Mouse (Mus musculus): Measurements from ENCODE around the gene Tacc2.

Gene Tacc2

DNA sequence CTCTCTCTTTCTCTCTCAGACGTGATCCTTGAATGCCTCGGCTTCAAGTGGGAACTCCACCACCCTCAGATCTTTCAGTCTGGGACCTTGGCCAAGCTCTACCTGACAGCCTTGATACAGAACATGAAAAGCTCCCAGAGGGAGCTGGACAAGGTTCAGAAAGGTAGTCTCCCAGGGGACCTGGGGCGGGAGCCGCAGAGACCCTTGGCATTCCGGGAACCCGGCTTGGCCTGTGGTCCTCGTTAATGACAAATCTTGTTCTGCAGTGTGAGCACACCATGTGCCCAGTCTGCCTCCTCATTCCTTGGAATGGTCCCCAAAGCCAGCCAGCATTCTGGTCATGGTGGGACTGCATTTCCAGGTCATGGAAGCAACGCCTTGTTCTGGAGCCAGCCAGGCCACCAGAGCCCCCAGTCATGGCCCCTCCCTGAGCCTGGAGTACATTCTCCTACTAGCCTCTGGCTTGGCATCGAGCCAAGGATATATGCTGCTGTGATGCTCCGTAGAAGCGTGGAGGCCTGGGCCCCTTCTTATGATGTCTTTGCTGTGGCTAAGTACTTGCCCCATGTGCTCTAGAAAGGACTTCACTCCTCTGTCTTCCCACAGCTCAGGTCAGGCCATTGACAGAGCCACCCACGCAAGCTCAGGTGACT, 208.8 kb downstream of the Tacc2 start:
- peak; percentile 48 to 69 for DNase-seq

DNA sequence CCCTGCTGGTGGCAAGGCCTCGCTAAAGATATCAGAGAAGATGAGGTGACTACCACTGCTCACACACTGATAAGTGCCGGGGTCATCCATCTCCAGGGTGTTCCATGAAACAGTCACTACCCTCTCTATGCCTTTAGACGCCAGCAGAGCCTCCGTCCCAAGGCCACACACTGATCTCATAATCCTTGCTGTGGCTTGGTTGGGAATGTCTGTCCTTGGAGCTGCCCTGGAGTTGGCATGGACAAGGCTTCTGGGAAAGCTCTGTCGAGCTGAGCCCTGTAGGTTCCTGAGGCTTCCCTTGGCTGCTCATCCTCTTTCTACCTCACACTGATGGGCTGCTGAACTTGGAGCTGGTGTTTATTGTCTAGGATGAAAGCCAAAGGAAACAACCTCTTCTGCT, 209.5 kb downstream of the Tacc2 start:
- no peak for DNase-seq

DNA sequence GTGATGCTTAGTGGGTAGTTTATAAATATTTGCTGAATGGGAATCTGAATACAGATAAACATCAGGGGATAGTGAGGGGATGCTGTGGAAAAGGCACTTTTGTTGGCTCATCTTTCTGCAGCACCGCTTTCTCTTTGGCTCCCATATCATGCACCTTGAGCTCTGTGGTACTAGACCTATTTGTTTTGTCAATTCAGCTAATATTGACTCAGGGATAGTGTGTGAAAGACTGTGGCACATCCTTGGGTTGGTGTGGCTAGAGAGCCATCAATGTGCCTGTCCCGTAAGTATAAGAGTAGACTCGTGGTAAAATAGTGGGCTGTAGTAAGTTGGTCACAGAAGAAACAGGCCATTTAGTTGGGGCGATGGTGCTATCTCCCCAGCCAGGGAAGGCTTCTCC, 210.3 kb downstream of the Tacc2 start:
- DNase-seq, result no peak

DNA sequence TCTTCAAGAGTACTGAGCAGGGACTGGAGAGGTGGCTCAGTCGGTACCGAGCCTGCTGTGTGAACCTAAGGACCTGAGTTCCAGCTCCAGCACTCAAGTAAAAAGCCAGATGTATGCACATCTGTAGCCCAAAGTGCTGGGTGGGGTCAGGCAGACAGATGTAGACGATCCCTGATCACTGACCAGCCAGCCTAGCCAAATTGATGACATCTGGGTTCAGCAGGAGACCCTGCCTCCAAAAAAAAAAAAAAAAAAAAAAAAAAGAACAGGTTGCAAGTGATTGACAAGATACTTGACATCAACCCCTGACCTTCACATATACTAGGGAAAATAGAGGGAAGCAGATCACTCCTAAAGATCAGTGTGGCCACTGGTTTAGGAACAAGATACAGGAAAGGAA, 211.7 kb downstream of the Tacc2 start:
- DNase-seq, result no peak

DNA sequence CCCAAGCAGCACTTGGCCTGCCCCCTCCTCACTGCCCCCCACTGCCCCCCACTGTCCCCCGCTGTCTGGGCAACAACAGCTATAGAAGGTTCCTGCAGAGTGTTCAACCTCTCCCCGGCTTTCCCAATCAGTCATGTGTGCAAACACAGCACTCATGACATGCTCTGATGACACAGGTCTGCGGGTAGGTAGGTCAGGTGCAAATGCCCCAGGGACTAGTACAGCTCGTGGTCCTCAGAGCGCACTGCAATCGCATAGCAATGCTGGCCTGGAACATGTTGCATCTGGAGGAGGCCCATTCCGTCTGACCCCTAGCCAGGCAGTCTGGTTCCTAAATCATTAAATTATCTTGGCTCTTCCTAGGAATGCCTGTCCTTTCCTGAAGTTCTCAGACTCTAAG, 212.2 kb downstream of the Tacc2 start:
- DNase-seq, result no peak

DNA sequence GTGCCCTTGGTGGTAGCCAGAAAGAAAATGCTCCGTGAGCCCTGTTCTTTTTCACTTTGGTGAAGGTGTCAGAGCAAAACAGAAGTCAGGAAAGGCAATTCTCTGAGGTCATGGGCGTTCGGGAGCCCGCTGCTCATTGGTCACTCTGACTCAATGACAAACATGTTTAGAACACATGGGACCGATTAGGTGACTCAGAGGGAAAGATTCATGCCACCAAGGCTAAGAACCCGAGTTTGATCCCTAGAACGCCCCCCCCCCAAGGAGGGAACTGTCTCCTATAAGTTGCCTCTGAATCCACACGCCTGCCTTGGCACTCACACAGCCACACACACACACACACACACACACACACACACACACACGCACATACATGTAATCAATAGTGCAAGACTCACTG, 216.4 kb downstream of the Tacc2 start:
- DNase-seq, result no peak

DNA sequence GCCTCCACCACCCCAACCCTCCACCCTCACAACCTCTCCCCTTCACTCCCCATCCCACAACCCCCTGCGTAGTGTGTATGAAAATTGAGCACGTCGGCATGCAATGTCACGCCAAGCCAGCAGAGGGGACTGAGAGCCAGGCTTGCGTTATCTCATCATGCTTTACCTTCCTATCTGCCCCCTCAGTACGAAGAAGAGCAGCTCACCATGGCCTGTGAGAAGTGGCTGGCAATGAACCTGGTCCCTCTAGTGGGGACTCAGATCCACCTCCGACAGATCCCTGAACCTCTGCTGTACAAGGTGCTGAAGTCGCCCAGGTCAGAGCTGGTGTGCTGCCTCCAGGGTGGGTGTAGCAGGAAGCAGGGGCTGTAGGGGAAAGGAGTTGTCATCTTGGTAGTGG, 219.5 kb downstream of the Tacc2 start:
- DNase-seq, result no peak

DNA sequence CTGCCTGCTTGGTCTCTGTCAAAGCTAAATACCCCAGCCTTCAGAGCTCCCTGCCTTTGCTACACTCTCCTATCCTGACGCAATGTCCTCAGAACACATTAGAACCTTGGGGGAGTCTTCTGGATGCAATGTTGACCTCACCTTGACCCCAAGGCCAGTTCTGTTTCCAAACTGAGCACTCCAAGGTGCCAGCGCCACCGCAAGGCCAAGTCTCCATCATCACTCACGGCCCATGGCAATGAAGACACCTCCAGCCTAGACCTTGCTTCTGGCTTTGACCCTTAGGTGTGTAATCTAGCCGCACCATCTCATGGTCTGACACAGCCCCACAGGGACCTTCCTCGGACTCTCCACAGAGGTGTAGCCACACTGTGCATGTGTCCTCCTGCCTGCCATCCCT, 220.3 kb downstream of the Tacc2 start:
- DNase-seq, result no peak

DNA sequence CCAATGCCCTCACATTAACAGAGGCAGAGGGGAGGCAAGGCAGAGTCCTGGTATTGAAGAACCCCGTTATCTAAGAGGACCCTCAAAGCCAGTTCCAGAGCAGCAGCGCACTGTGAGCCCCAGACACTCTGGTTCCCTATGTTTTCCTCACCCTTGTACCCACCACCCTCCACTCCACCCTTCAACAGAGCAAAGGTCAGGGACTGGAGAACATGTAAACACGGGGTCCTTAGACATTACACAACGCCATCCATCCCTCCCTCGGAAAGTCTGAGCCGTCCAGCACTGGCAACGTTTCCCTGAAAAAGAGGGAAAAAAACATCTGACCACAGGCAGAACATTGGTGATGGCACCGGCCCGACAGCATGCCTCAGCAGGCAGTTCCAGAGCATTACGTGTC, 222.2 kb downstream of the Tacc2 start:
- DNase-seq, result no peak

DNA sequence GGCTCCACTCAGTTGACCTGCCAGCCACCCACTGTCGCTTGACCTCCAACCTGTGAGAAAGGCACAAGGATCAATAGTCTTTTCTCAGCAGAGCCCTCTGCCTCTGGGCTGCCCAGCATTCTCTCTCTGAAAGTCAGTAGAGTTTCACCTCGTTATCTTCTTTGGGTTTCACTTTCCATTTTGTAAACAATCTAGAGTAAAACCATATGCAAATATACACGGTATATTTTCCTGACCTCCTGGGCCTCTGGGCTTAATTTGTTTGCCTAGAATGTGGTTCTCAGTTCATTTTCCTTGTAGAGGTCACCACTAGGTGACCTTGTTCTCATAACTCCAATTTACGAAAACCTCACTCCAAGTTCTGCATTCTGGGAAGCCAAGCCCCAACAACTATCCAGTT, 223.4 kb downstream of the Tacc2 start:
- no peak for DNase-seq

DNA sequence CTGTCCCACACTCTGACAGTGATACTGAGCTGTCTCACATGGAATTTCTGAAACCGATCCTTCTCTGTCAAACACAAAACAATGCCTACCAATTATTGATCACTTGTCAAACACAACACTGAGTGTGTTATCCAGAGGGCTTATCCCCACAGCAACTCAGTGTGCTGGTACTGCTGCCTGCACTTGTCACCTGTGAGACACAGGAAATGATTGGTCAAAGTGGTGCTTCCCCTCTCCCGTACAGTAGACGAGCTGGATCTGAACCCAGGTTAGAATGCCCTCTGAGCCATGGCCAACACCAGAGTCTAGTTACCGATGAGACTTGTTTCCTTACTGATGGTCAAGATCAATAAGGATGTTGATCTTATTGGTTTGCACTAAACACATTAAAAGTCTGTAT, 224.6 kb downstream of the Tacc2 start:
- DNase-seq, result no peak

DNA sequence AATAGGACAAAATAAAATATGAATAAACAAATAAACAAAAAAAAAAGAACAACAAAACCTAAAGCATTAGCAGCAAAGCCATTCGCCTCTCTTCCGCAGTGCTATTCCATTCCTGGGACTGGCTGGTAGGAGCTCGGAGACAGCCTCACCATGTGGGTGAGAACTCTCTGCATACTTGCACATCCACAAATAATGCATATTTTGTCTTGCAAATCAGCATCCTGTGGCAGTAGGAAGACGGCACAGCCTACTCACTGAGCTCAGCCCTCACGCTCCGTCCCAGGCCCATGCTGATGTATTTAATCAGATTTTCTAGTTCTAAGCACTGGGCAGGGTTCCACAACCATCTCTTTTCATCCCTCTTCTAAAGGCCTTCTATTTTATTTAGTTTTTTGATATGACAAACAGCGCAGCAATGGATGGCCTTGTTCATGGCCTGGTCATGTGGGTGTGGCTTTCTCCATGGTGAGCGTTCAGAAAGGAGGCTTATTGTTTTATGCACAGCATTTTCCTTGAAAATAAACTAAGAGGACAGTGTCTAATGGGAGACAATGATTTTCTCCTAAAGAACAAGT, 226.1 kb downstream of the Tacc2 start:
- no peak for DNase-seq

DNA sequence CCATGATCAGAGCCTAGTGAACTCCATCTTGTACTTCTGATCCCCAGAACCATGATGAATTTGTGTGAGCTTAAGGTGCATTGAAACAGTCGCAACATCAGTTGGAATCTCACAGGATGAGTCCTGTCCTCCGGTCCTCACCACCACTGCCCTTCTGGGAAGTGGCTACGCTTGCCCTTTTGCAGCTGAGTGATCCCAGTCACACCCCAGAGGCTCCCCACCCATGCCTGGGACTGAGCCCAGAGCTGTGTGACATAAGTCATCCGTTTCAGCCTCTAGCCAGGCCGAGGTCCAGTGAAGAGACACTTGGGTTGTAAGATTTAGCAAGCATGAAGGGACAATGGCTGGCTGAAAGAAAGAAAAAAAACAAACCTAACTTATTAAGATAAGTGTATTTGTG, 227.8 kb downstream of the Tacc2 start:
- DNase-seq, result peak in 1 of 2 experiments; percentile 22

DNA sequence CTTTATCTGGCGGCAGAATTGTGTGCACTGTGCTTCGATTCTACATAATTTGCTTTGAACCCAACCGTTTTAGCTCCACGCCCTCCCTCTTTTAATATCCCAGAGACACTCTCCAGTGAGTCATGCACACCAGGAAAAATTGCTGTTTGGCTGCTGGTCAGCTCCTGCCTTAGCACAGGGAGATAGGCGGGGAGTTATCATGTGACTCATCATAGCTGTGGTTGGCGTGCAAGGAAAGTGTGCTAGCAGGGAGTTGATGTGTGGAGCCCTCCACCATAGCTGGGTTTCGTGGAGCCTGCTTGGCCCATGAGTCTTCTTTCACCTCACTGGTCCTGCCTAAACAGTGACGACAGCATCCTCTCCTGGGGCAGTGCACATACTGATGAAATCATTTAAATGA, 230.5 kb downstream of the Tacc2 start:
- no peak for DNase-seq

DNA sequence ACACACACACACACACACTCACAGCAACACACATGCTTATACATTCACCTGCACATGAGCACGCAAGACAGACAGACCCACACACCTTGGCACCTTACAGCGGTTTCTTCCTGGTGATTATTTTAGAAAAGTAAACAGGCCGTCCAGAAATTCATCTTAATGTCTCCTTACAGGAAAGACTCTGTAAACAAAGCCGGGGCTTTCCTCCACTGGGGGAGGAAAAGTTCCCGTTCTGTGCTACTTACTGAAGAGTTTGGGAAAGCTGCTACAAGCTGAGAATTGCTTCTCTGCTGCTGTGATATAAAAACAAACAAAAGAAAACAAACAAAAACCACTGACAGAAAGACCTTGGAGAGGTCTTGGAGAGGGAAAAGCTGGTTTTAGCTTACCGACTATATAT, 231.5 kb downstream of the Tacc2 start:
- no peak for DNase-seq

DNA sequence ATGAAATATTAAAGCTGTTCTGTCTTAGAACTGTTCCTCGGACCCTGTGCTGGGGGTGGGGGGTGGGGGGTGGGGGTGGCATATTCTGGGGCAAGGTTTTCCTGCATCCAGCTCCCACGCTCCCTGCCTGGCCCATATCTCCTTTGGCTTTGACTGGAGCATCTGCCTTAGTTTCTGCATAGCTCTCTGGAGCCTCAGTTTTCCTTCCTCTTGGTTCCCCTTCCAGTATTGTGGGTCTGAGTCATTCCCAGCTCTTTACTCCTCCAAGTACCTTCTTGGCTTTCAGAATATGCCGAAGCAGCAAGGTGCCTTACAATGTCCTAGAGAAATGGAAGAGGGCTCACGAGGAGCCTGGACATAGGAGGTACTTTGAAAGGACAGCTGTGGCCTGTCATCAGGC, 233.0 kb downstream of the Tacc2 start:
- no peak for DNase-seq

DNA sequence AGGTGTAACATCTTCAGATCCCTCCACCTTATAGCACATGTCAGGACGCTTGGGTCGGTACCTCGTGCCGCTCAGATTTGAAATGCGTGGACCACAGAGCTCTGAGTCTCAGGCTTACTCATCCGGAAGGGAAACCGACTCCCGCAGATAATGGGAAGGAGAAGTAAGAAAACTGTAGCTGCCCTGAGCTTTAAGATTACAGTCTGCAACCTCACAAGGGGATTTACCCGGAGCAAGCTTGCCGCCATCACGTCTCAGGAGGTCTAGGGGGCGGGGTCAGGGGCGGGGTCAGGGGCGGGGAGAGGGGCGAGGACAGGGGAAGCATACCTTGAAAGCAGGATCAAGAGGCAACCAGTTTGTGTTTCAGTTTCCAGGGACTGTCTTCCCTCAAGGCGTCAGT, 235.2 kb downstream of the Tacc2 start:
- no peak for DNase-seq

Data from kidney, postnatal 4 days (tissue).